ENCODE assay signal across 16 mouse cellular contexts in genomic region chr12:44425040-44425439, GRCm38 (mm10).
DNase-seq lines count a peak whose midpoint lies in the region; ATAC-seq and TF ChIP-seq lines count a peak whose summit lies in the region.
"Had no signal": no experiment of that assay in that cellular context is flagged by ENCODE, and none has a peak within 500 bp of the region (broad histone marks: within the 10 kb centered on the region; RNA-seq: fewer than 3 reads in every experiment).

No protein-coding gene starts in this region.

- H3K9me3 ChIP-seq in heart, embryonic 12.5 days (replicated peaks) = no peaks in the 10 kb centered on the region
- no peaks in the 10 kb centered on the region for H3K9me3 ChIP-seq in lung, postnatal 0 days (ENCODE audit: low read length)
- H3K9me3 ChIP-seq: neural tube, embryonic 15.5 days had no signal

- H3K9ac ChIP-seq in heart, embryonic 12.5 days = no peak overlapping the region
- no peak overlapping the region for H3K9ac ChIP-seq in lung, postnatal 0 days (replicated peaks; ENCODE audit: low read depth)
- H3K9ac ChIP-seq: neural tube, embryonic 15.5 days had no signal

- no peak for TF ChIP-seq EP300 in lung, postnatal 0 days (IDR thresholded peaks at IDR 0.05)

- H3K4me3 ChIP-seq in heart, embryonic 12.5 days = no peak overlapping the region
- no peak overlapping the region for H3K4me3 ChIP-seq in lung, postnatal 0 days (ENCODE audit: low read depth, low read length)
- H3K4me3 ChIP-seq: erythroblast, embryonic 14.5 days; neural tube, embryonic 15.5 days had no signal

- no peaks in the 10 kb centered on the region for H3K4me1 ChIP-seq in heart, embryonic 12.5 days (replicated peaks)
- H3K4me1 ChIP-seq in lung, postnatal 0 days (ENCODE audit: insufficient read depth, low read depth, low read length) = no peaks in the 10 kb centered on the region
- H3K4me1 ChIP-seq: neural tube, embryonic 15.5 days had no signal

- peak; percentile 1 to 6 for DNase-seq in heart, postnatal 10 days
- DNase-seq in lung, postnatal 0 days (ENCODE audit: low spot score) = peak; percentile 32
- no peak for DNase-seq in lung, postnatal 4 days
- DNase-seq in embryo, embryonic 10.5 days (ENCODE audit: low spot score) = peak; percentile 75
- peak; percentile 62 for DNase-seq in mesoderm, embryonic 11.5 days (ENCODE audit: low read depth, low spot score)
- DNase-seq in cerebellum, adult 9-11 months = no peak
- DNase-seq in frontal cortex, postnatal 14 days (ENCODE audit: low spot score in 2 of 2) = no peak
- DNase-seq: cerebellum, adult 9-10 months; layer of hippocampus, adult 9-11 months; liver; thymus, postnatal 36 days had no signal

- H3K36me3 ChIP-seq in heart, embryonic 12.5 days = no peaks in the 10 kb centered on the region
- no peaks in the 10 kb centered on the region for H3K36me3 ChIP-seq in lung, postnatal 0 days (ENCODE audit: insufficient read depth, low read length)
- H3K36me3 ChIP-seq: neural tube, embryonic 15.5 days had no signal

- 6% methylated on average over 6 of the region's 6 CpGs for WGBS in heart, embryonic 12.5 days
- WGBS in lung, postnatal 0 days = 6% methylated on average over 6 of the region's 6 CpGs

- H3K4me2 ChIP-seq in heart, embryonic 12.5 days = no peak overlapping the region
- no peak overlapping the region for H3K4me2 ChIP-seq in lung, postnatal 0 days (replicated peaks; ENCODE audit: low read depth, low read length)
- H3K4me2 ChIP-seq: heart, embryonic 11.5 days; neural tube, embryonic 15.5 days had no signal

- intact Hi-C loops in heart, postnatal 10 days (cut with DNase I) = no loop called here

- no peak for ATAC-seq in heart, embryonic 12.5 days (ENCODE audit: insufficient number of reproducible peaks, low FRiP score)
- no peak for ATAC-seq in lung, postnatal 0 days
- ATAC-seq: hindbrain, embryonic 16.5 days had no signal

- no peak overlapping the region for H3K27ac ChIP-seq in heart, embryonic 12.5 days (ENCODE audit: poor library complexity, severe bottlenecking)
- H3K27ac ChIP-seq in lung, postnatal 0 days (ENCODE audit: low read length) = no peak overlapping the region
- H3K27ac ChIP-seq: neural tube, embryonic 15.5 days had no signal

- no peak for TF ChIP-seq CTCF in lung, postnatal 0 days (IDR thresholded peaks at IDR 0.05)

- H3K27me3 ChIP-seq in heart, embryonic 12.5 days (replicated peaks) = no peaks in the 10 kb centered on the region
- H3K27me3 ChIP-seq in lung, postnatal 0 days (replicated peaks; ENCODE audit: insufficient read depth, low read length) = no peaks in the 10 kb centered on the region
- H3K27me3 ChIP-seq: neural tube, embryonic 15.5 days had no signal

Comparison
In these comparisons a context has a peak if more than half of its experiments do, and no peak if none do; other contexts are left out.
1. DNase-seq: peak in heart, postnatal 10 days (2 of 2), lung, postnatal 0 days (single experiment), embryo, embryonic 10.5 days (single experiment) and mesoderm, embryonic 11.5 days (single experiment); none in lung, postnatal 4 days (0 of 2), cerebellum, adult 9-11 months (single experiment) and frontal cortex, postnatal 14 days (0 of 2).